Mouse (Mus musculus) heart, adult 2 months (tissue): Measurements from ENCODE around the gene Ppfia1.

Experiments used
- CTCF ChIP-seq: fragments of 200-600 bp; IDR thresholded peaks from 2 replicates; pipeline ENCODE4 v1.8.1; 2022; ENCODE audit warnings: antibody characterized with exemption, mild to moderate bottlenecking, moderate library complexity
- EP300 ChIP-seq: fragments of 200-500 bp; IDR thresholded peaks from 2 replicates; pipeline ENCODE4 v1.6.1; 2011; ENCODE audit warnings: low read depth, low read length, control low read depth; ENCODE audit not compliant: insufficient read depth
- POLR2A ChIP-seq: fragments of 200-500 bp; IDR thresholded peaks from 2 replicates; pipeline ENCODE4 v1.6.1; 2011; ENCODE audit warnings: mild to moderate bottlenecking, low read depth, low read length, control low read depth; ENCODE audit not compliant: insufficient read depth

GRCm38 (mm10) chr7:144566921-144567682 lies 13.6 kb upstream of the Ppfia1 start:
- TF ChIP-seq CTCF (no peak), EP300 (no peak), POLR2A (no peak)
